Mouse (Mus musculus): ENCODE measurements around the gene Tmtc1.
A peak's percentile ranks its signal among the peaks of the same experiment; 100 is the strongest.

The Tmtc1 gene

GRCm38 (mm10) chr6:148416597-148416996 is 27.6 kb downstream of the Tmtc1 start:
- DNase-seq: no peak

- no peak for DNase-seq
Measured at GRCm38 (mm10) chr6:148413638-148414037, 30.6 kb downstream of the Tmtc1 start.

GRCm38 (mm10) chr6:148406792-148407490 is 37.2 kb downstream of the Tmtc1 start:
- no peak for DNase-seq

- no peak for DNase-seq
Measured at GRCm38 (mm10) chr6:148405599-148405998, 38.6 kb downstream of the Tmtc1 start.

- DNase-seq: no peak
Measured at GRCm38 (mm10) chr6:148404500-148404899, 39.7 kb downstream of the Tmtc1 start.

- no peak for DNase-seq
Measured at GRCm38 (mm10) chr6:148403761-148404160, 40.4 kb downstream of the Tmtc1 start.

GRCm38 (mm10) chr6:148401031-148401430 is 43.2 kb downstream of the Tmtc1 start:
- no peak for DNase-seq

- DNase-seq: no peak
Measured at GRCm38 (mm10) chr6:148399541-148399940, 44.6 kb downstream of the Tmtc1 start.

- no peak for DNase-seq
Measured at GRCm38 (mm10) chr6:148398888-148399287, 45.3 kb downstream of the Tmtc1 start.

- no peak for DNase-seq
Measured at GRCm38 (mm10) chr6:148397270-148397669, 46.9 kb downstream of the Tmtc1 start.

- DNase-seq: no peak
Measured at GRCm38 (mm10) chr6:148395272-148395671, 48.9 kb downstream of the Tmtc1 start.

GRCm38 (mm10) chr6:148394294-148394693 is 49.9 kb downstream of the Tmtc1 start:
- no peak for DNase-seq

- no peak for DNase-seq
Measured at GRCm38 (mm10) chr6:148392147-148392546, 52.0 kb downstream of the Tmtc1 start.

- DNase-seq: peak; percentile 47
Measured at GRCm38 (mm10) chr6:148391286-148391685, 52.9 kb downstream of the Tmtc1 start.

- DNase-seq: peak; percentile 41
Measured at GRCm38 (mm10) chr6:148390630-148391276, 53.4 kb downstream of the Tmtc1 start.

- DNase-seq: no peak
Measured at GRCm38 (mm10) chr6:148387990-148388389, 56.2 kb downstream of the Tmtc1 start.

GRCm38 (mm10) chr6:148384111-148384895 is 59.9 kb downstream of the Tmtc1 start:
- DNase-seq: peak; percentile 64

GRCm38 (mm10) chr6:148381163-148381782 is 62.9 kb downstream of the Tmtc1 start:
- DNase-seq: no peak

- no peak for DNase-seq
Measured at GRCm38 (mm10) chr6:148375618-148376209, 68.5 kb downstream of the Tmtc1 start.

GRCm38 (mm10) chr6:148375015-148375414 is 69.2 kb downstream of the Tmtc1 start:
- DNase-seq: no peak

- no peak for DNase-seq
Measured at GRCm38 (mm10) chr6:148373444-148373843, 70.7 kb downstream of the Tmtc1 start.

- no peak for DNase-seq
Measured at GRCm38 (mm10) chr6:148371223-148371622, 73.0 kb downstream of the Tmtc1 start.

GRCm38 (mm10) chr6:148367094-148367539 is 77.1 kb downstream of the Tmtc1 start:
- DNase-seq: no peak
